Mouse (Mus musculus): ENCODE measurements at regions not wholly inside any gene's neighbourhood (a gene's known extent, or its start where the extent isn't known, plus 50 kb on each side); places are given as distances from the start of the nearest gene placed in this dataset.

DNA sequence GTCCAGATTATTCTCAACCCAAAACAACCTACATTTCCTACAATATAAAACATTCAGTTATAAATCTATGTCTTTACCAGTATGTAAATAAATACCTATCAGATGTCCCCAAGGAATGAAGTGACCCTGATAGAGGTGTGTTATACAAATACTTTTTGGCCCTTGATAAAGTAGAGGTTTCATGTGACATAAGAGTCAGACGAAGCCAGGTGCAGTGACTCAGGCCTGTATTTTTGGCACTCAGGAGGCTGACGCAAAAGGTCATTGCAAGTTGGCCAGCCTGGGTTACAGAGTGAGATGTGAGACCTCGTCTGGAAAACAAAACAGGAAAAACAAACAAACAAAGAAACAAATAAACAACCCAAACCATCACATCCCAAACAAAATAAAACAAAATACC, 367.4 kb upstream of the Gm10131 start:
- WGBS = 30% methylated on average over 3 of the region's 3 CpGs
- H3K4me1 ChIP-seq = peaks cover 12% of the 10 kb centered on the region
- no peaks in the 10 kb centered on the region for H3K9me3 ChIP-seq (replicated peaks)
- H3K36me3 ChIP-seq = no peaks in the 10 kb centered on the region
- H3K4me3 ChIP-seq (replicated peaks) = no peak overlapping the region
- H3K27ac ChIP-seq = no peak overlapping the region
- no peak overlapping the region for H3K4me2 ChIP-seq
- ATAC-seq (replicated peaks; ENCODE audit: low FRiP score) = no peak
- H3K27me3 ChIP-seq = no peaks in the 10 kb centered on the region
- H3K9ac ChIP-seq = no peak overlapping the region

DNA sequence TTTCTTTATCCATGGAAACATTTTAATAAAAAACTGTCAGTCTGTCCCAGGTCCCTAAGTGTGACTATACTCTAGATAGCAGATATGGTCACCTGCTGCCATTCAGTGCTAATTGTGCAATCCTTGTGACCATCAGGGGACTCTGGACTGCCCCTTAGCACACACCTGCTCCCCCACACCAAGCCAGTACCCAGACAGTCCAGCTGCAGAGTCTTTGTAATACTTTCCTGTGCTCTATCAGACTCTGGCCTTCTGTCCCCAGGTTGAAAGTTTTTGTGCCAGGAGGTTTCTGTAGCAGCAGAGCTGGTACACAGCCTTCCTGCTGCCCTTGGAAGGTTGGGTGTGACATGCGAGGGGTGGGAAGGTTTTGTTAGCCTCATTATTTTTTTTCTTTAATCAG, 366.9 kb upstream of the Gm10131 start:
- H3K9me3 ChIP-seq (replicated peaks) = no peaks in the 10 kb centered on the region
- ATAC-seq (replicated peaks; ENCODE audit: low FRiP score) = no peak
- no peak overlapping the region for H3K4me2 ChIP-seq
- H3K4me1 ChIP-seq = peaks cover 17% of the 10 kb centered on the region
- no peak overlapping the region for H3K27ac ChIP-seq
- no peak overlapping the region for H3K9ac ChIP-seq
- H3K27me3 ChIP-seq = no peaks in the 10 kb centered on the region
- WGBS = 85% methylated on average over 1 of the region's 1 CpGs
- no peaks in the 10 kb centered on the region for H3K36me3 ChIP-seq
- H3K4me3 ChIP-seq (replicated peaks) = no peak overlapping the region

DNA sequence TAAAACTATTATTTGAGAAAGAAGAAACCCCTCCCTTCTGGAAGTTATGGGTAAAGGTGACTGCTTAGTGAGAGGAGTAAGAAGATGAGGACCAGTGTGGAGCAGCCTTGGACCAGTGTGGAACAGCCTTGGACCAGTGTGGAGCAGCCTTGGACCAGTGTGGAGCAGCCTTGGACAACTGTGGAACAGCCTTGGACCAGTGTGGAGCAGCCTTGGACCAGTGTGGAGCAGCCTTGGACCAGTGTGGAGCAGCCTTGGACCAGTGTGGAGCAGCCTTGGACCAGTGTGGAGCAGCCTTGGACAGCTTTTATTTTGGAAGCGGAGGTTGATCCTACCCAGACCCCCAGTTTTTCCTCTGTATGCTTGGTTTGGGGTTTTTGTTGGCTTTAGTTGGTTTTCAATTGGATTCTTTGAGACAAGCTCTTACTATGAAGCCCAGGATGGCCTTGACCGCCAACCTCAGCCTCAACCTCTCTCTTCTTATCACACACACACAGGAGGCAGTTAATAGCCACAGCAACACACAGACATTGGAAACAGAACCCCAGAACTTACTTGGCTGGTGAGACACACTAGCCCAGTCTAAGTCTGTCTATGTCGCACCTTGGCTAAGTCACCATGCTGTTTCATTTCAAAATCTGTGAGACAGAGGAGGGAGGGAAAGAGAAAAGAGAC, 364.7 kb upstream of the Gm10131 start:
- H3K4me3 ChIP-seq (replicated peaks) = no peak overlapping the region
- no peak for ATAC-seq (replicated peaks; ENCODE audit: low FRiP score)
- H3K9ac ChIP-seq = no peak overlapping the region
- H3K27me3 ChIP-seq = no peaks in the 10 kb centered on the region
- peaks cover 32% of the 10 kb centered on the region for H3K4me1 ChIP-seq
- 92% methylated on average over 3 of the region's 3 CpGs for WGBS
- no peak overlapping the region for H3K4me2 ChIP-seq
- no peak overlapping the region for H3K27ac ChIP-seq
- H3K36me3 ChIP-seq = no peaks in the 10 kb centered on the region
- no peaks in the 10 kb centered on the region for H3K9me3 ChIP-seq (replicated peaks)

DNA sequence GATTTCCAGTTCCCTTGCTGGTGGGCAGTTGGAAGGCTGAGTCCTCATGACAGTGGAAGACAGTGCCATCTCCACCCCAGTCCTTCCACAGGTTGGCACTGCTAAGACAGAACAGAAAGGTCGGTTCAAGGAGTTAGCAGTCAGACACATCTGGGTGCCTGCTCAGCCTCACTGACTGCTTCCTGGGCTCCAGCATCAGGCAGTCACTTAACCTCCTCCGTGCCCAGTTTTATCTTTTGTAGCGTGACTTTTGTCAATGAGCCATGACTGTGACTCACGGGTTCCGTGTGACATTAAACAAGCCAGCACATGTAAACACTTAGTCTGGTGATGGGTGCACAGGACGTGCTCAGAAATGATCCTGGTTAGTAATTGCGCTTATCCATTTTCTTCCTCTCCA, 363.1 kb upstream of the Gm10131 start:
- H3K9ac ChIP-seq = no peak overlapping the region
- H3K4me1 ChIP-seq = peaks cover 35% of the 10 kb centered on the region
- H3K9me3 ChIP-seq (replicated peaks) = no peaks in the 10 kb centered on the region
- H3K27me3 ChIP-seq = no peaks in the 10 kb centered on the region
- no peak overlapping the region for H3K4me3 ChIP-seq (replicated peaks)
- WGBS = 41% methylated on average over 7 of the region's 7 CpGs
- H3K36me3 ChIP-seq = no peaks in the 10 kb centered on the region
- ATAC-seq (replicated peaks; ENCODE audit: low FRiP score) = peak; percentile 71
- no peak overlapping the region for H3K27ac ChIP-seq
- H3K4me2 ChIP-seq = no peak overlapping the region

DNA sequence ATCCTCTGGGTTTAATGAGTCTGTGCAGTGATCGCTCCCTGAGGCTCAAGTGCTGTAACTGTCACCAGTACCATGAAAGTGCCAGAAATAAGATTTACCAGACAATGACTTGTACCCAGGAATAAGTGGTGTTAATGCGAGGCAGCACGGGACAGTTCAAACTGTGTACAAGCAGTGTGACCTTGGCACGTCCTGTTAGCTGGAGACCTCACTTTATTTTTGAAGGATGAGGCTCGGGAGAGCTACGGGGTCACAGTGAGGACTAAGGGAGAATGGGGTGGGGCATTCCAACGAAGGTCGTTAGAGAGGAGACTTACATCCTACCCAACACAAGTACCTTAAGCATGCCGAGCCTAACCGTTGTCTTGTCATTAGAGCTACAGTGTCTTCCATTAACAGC, 362.2 kb upstream of the Gm10131 start:
- Histone ChIP-seq H3K9ac (no peak overlapping the region), H3K9me3 (replicated peaks) (no peaks in the 10 kb centered on the region), H3K4me2 (no peak overlapping the region), H3K4me1 (peaks cover 42% of the 10 kb centered on the region), H3K4me3 (replicated peaks) (no peak overlapping the region), H3K27ac (no peak overlapping the region), H3K27me3 (no peaks in the 10 kb centered on the region), H3K36me3 (no peaks in the 10 kb centered on the region)
- WGBS = 25% methylated on average over 10 of the region's 10 CpGs
- no peak for ATAC-seq (replicated peaks; ENCODE audit: low FRiP score)

DNA sequence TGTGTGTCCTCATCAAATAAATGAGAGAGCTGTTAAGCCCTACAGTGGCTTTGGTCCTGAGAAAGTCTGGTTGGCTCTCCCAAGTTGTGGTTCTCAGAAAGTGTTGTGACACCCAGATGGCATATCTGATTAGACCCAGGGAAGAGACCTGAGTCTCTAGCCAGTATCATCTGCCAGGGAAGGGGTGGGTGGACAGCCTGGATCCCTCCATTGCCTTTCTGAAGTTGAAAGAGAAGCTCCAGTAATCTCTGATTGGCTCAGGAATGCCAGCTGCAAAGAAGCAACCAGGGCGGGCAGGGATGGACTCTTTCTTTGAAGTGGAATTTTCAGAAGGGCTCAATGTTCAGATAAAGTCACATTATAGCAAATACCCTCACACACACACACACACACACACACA, 361.8 kb upstream of the Gm10131 start:
- no peaks in the 10 kb centered on the region for H3K9me3 ChIP-seq (replicated peaks)
- H3K4me3 ChIP-seq (replicated peaks) = no peak overlapping the region
- H3K27me3 ChIP-seq = no peaks in the 10 kb centered on the region
- no peak for ATAC-seq (replicated peaks; ENCODE audit: low FRiP score)
- H3K36me3 ChIP-seq = no peaks in the 10 kb centered on the region
- H3K9ac ChIP-seq = no peak overlapping the region
- WGBS = 58% methylated on average over 1 of the region's 1 CpGs
- peaks cover 42% of the 10 kb centered on the region for H3K4me1 ChIP-seq
- H3K4me2 ChIP-seq = no peak overlapping the region
- H3K27ac ChIP-seq = no peak overlapping the region

DNA sequence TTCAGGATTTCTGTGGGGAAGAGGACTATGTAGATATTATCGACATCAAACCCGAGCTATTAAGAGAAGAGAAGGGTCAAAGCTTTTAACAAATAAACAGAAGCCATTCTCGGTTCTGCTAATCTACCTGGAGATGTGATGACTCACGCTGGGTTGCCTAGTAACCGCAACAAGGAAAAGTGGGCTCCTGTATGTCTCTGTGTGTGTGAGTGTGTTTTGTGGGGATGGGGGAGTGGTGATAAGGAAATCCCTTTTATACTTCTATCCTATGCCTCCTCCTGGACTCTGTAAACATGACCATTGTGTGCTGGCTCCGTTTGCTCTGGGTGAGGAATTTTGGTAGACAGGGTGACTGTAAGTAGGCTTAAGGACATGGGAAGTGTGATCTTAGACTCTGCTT, 361.3 kb upstream of the Gm10131 start:
- Histone ChIP-seq H3K4me2 (no peak overlapping the region), H3K4me3 (replicated peaks) (no peak overlapping the region), H3K9ac (no peak overlapping the region), H3K4me1 (peaks cover 42% of the 10 kb centered on the region), H3K9me3 (replicated peaks) (no peaks in the 10 kb centered on the region), H3K36me3 (no peaks in the 10 kb centered on the region), H3K27ac (no peak overlapping the region), H3K27me3 (no peaks in the 10 kb centered on the region)
- ATAC-seq (replicated peaks; ENCODE audit: low FRiP score) = no peak
- WGBS = 39% methylated on average over 6 of the region's 6 CpGs

DNA sequence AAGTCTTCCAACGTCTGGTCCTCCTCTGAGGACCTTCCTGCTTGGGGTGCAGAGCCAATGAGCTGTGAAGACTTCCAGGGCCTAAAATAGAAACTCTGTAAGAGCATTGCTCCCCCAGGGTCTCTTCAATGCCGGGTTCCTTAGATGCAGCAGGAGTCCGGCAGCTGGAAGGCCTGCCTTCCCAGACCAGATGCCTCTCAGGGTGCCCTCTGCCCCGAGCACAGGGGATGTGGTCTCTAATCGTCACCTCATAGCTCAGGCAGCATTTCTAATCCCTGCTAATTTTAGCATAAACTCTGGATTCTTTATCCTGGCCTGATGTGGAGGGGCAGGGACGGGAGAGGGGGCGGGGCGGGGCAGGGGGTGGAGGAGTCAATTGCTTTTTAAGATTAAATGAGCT, 360.9 kb upstream of the Gm10131 start:
- Histone ChIP-seq H3K9ac (0 out of 2 replicates have a peak overlapping the region, but pooled peaks have one; percentile 2), H3K4me2 (no peak overlapping the region), H3K36me3 (no peaks in the 10 kb centered on the region), H3K9me3 (replicated peaks) (no peaks in the 10 kb centered on the region), H3K27ac (no peak overlapping the region), H3K27me3 (no peaks in the 10 kb centered on the region), H3K4me1 (peaks cover 42% of the 10 kb centered on the region), H3K4me3 (replicated peaks) (no peak overlapping the region)
- WGBS = 30% methylated on average over 8 of the region's 8 CpGs
- no peak for ATAC-seq (replicated peaks; ENCODE audit: low FRiP score)

DNA sequence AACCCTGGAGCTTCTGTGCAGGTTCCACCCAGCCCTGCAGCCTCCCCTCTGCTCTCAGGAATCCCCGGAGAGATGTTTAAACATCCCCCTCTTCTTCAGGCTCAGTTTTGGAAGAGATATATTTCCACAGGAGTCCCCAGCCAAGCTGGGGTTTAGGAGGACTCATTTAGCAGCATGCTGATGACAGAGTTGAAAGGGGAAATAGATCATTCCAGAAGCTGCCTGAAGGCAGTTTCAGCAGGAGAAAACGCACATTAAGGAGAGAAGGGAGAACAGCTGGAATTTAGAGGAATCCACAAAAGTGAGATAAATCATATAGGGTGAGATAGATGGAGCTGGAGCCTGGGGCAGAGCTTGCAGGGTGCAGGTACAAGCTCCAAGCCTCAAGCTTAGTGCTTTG, 357.6 kb upstream of the Gm10131 start:
- H3K4me1 ChIP-seq = peaks cover 35% of the 10 kb centered on the region
- WGBS = 32% methylated on average over 2 of the region's 2 CpGs
- no peak overlapping the region for H3K9ac ChIP-seq
- no peaks in the 10 kb centered on the region for H3K27me3 ChIP-seq
- no peaks in the 10 kb centered on the region for H3K9me3 ChIP-seq (replicated peaks)
- no peak overlapping the region for H3K4me2 ChIP-seq
- H3K27ac ChIP-seq = no peak overlapping the region
- ATAC-seq (replicated peaks; ENCODE audit: low FRiP score) = no peak
- no peak overlapping the region for H3K4me3 ChIP-seq (replicated peaks)
- H3K36me3 ChIP-seq = no peaks in the 10 kb centered on the region

DNA sequence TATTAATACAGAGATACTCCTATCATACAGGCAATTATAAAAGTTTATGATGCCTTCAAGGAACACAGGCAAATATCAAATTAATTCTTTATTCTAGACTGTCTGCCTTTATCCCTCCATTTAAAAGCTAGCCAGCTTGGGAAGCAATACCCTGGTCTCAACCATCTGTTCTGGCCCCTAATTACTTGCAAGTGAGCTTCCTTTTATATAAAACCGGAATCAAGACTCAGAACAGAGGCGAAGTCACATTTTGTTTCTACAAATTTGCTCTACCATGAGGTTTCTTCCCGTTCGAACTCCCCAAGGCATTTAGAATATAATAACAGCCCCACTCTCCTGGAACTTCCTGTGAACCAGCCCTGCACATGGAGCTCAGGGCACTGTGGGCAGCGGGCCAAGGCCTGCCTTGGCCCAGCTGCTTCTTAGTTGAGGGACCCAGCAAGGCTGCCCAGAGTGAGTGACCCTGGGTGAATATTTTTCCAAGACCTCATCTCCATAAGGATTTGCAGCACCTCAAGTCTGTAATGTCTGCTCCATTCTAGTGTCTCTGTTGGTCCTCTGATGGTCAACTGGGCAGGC, 355.3 kb upstream of the Gm10131 start:
- WGBS = 65% methylated on average over 5 of the region's 5 CpGs
- no peak for ATAC-seq (replicated peaks; ENCODE audit: low FRiP score)
- H3K27ac ChIP-seq = no peak overlapping the region
- no peak overlapping the region for H3K4me3 ChIP-seq (replicated peaks)
- H3K9ac ChIP-seq = no peak overlapping the region
- no peak overlapping the region for H3K4me2 ChIP-seq
- no peaks in the 10 kb centered on the region for H3K9me3 ChIP-seq (replicated peaks)
- H3K27me3 ChIP-seq = no peaks in the 10 kb centered on the region
- peaks cover 20% of the 10 kb centered on the region for H3K4me1 ChIP-seq
- no peaks in the 10 kb centered on the region for H3K36me3 ChIP-seq

DNA sequence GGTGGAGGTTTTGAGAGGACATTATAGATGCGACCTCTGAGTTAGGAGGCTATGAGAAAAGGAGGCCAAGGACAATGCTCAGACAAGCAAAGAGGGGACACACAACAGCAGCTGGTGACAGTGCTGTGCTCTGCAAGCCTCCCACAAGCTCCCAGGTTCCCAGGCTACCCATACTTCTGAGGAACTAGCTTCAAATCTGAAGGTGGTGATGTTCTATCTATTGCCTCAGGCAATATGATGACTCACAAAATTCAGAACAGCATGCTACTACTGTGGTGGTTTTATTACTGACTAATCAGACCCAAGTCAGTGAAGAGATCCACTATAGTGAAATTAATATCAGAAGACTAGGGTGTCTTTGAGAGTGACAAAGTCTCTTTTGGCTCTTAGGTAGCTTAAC, 353.9 kb upstream of the Gm10131 start:
- H3K27ac ChIP-seq = no peak overlapping the region
- H3K4me2 ChIP-seq = no peak overlapping the region
- no peaks in the 10 kb centered on the region for H3K27me3 ChIP-seq
- no peak overlapping the region for H3K9ac ChIP-seq
- no peaks in the 10 kb centered on the region for H3K9me3 ChIP-seq (replicated peaks)
- WGBS = 97% methylated on average over 1 of the region's 1 CpGs
- peaks cover 20% of the 10 kb centered on the region for H3K4me1 ChIP-seq
- no peaks in the 10 kb centered on the region for H3K36me3 ChIP-seq
- H3K4me3 ChIP-seq (replicated peaks) = no peak overlapping the region
- no peak for ATAC-seq (replicated peaks; ENCODE audit: low FRiP score)

DNA sequence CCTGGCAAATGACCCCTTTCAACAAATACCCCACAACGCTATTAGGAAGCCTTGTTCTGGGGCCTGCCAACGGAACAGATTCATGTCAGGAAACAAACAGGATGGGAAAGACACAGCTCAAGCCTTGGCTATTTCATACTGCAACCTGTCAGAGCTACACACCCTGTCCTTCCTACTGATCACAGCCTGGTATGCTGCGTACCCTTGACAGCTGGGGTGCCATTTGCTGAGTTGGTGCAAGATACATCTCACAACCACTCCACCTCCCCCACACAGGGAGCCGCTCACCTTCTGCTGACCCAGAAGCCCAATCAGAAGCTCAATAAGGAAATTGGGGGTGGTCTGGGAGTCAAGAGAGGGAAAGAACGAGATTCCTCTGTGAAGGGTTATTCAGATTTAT, 350.7 kb upstream of the Gm10131 start:
- no peaks in the 10 kb centered on the region for H3K36me3 ChIP-seq
- no peak overlapping the region for H3K4me2 ChIP-seq
- H3K4me3 ChIP-seq (replicated peaks) = no peak overlapping the region
- H3K27me3 ChIP-seq = no peaks in the 10 kb centered on the region
- H3K27ac ChIP-seq = no peak overlapping the region
- peaks cover 15% of the 10 kb centered on the region; the same call in 1 of the 2 replicates for H3K4me1 ChIP-seq
- ATAC-seq (replicated peaks; ENCODE audit: low FRiP score) = no peak
- no peaks in the 10 kb centered on the region for H3K9me3 ChIP-seq (replicated peaks)
- no peak overlapping the region for H3K9ac ChIP-seq
- WGBS = 57% methylated on average over 5 of the region's 5 CpGs

DNA sequence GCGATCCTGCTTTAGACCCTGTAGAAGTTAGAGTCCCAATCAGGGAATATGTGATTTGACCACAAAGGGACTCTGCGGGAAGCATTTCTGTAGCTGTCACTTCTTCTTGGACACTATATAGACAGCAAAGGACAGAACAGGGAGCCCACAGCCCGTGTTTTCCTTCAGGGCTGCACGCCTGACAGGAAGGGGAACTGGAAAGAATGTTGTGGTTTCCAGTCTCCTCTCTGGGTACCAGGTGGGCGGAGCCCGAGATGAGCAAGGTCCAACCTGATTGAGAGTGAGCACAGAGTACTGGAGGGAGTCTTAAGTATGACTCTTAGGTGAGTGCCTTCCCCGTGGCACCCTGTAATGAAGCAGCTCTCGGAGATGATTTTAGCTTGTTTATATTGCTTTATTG, 346.8 kb upstream of the Gm10131 start:
- H3K27ac ChIP-seq = no peak overlapping the region
- no peaks in the 10 kb centered on the region for H3K36me3 ChIP-seq
- peaks cover 16% of the 10 kb centered on the region; the same call in 1 of the 2 replicates for H3K4me1 ChIP-seq
- no peaks in the 10 kb centered on the region for H3K27me3 ChIP-seq
- H3K4me2 ChIP-seq = no peak overlapping the region
- WGBS = 85% methylated on average over 8 of the region's 8 CpGs
- ATAC-seq (replicated peaks; ENCODE audit: low FRiP score) = no peak
- H3K4me3 ChIP-seq (replicated peaks) = no peak overlapping the region
- no peaks in the 10 kb centered on the region for H3K9me3 ChIP-seq (replicated peaks)
- no peak overlapping the region for H3K9ac ChIP-seq
